Mouse (Mus musculus) CH12.LX (cell line): Measurements from ENCODE around the gene Tmem38b. TPM values are rescaled to one million over a fixed set of nuclear protein-coding genes. Genes with fewer than 3 reads are reported as not detected.
A peak's percentile ranks its signal among the peaks of the same experiment; 100 is the strongest.

Experiments
- DNase-seq: peaks from one replicate; pipeline ENCODE4 v3.0.0-alpha.2; 2013; ENCODE audit errors: extremely low read depth
- H3K27ac ChIP-seq: 2 replicates; pipeline ENCODE4 v1.5.1; 2012; ENCODE audit warnings: low read depth, mild to moderate bottlenecking, control low read depth, moderate library complexity; ENCODE audit not compliant: insufficient read depth
- H3K27me3 ChIP-seq: replicated peaks from 2 replicates; pipeline ENCODE3; 2012; ENCODE audit warnings: inconsistent platforms
- H3K36me3 ChIP-seq, 2 experiments: replicated peaks in 1 of 2; 2 replicates each; pipeline versions ENCODE3 to v1.6.1; 2012; ENCODE audit warnings: inconsistent platforms in 1 of 2, low read length in 1 of 2, mild to moderate bottlenecking in 1 of 2, mixed read lengths in 1 of 2, moderate library complexity in 1 of 2; ENCODE audit not compliant: control insufficient read depth in 1 of 2, insufficient read depth in 1 of 2
- H3K4me1 ChIP-seq, 2 experiments: 2 replicates each; pipeline ENCODE4 v1.6.1; 2012; ENCODE audit warnings: inconsistent platforms in 1 of 2, moderate library complexity in 1 of 2; ENCODE audit not compliant: insufficient read depth in 2 of 2, control insufficient read depth in 1 of 2
- H3K4me2 ChIP-seq: 2 replicates; pipeline ENCODE4 v1.6.1; 2012; ENCODE audit warnings: low read depth, mild to moderate bottlenecking, control low read depth; ENCODE audit not compliant: poor library complexity, insufficient read depth, severe bottlenecking
- H3K4me3 ChIP-seq, 3 experiments: fragments of 150-350 bp in 1 of 3; sonication (generic) in 1 of 3; replicated peaks in 1 of 3; 2 replicates each; pipeline versions ENCODE3 to v1.5.1; 2011 to 2012; ENCODE audit warnings: low read depth in 2 of 3, low read length in 2 of 3, mild to moderate bottlenecking in 2 of 3, moderate library complexity in 2 of 3, control low read depth in 1 of 3, improper control_type of control experiment in 1 of 3, inconsistent platforms in 1 of 3, mixed read lengths in 1 of 3; ENCODE audit not compliant: poor library complexity in 1 of 3
- H3K79me2 ChIP-seq: replicated peaks from 2 replicates; pipeline ENCODE4 v1.6.1; 2012; ENCODE audit warnings: mild to moderate bottlenecking, moderate library complexity; ENCODE audit not compliant: control insufficient read depth, poor library complexity, insufficient read depth, severe bottlenecking; ENCODE audit errors: extremely low read depth
- H3K9ac ChIP-seq: 2 replicates; pipeline ENCODE4 v1.6.1; 2012; ENCODE audit warnings: low read depth, mild to moderate bottlenecking, control low read depth, moderate library complexity; ENCODE audit not compliant: insufficient read depth
- H3K9me3 ChIP-seq: replicated peaks from 2 replicates; pipeline ENCODE3; 2012; ENCODE audit warnings: low read length, inconsistent platforms, mixed read lengths
- CHD1 ChIP-seq: IDR thresholded peaks from 2 replicates; pipeline ENCODE4 v1.6.1; 2012; ENCODE audit warnings: low read depth, low read length, improper control_type of control experiment, inconsistent platforms
- CTCF ChIP-seq, 2 experiments: IDR thresholded peaks in 1 of 2; conservative IDR thresholded peaks in 1 of 2; 2 replicates each; pipeline ENCODE4 v1.5.1; 2011 to 2012; ENCODE audit warnings: low read depth in 2 of 2, low read length in 2 of 2, improper control_type of control experiment in 1 of 2, inconsistent platforms in 1 of 2, mild to moderate bottlenecking in 1 of 2, moderate library complexity in 1 of 2
- ETS1 ChIP-seq: conservative IDR thresholded peaks from 2 replicates; pipeline ENCODE4 v1.6.1; 2012; ENCODE audit warnings: low read depth, mild to moderate bottlenecking, inconsistent platforms, low read length, improper control_type of control experiment, moderate library complexity
- JUN ChIP-seq: IDR thresholded peaks from 2 replicates; pipeline ENCODE4 v1.6.1; 2011; ENCODE audit warnings: low read depth, mild to moderate bottlenecking, low read length, improper control_type of control experiment, moderate library complexity; ENCODE audit not compliant: insufficient read depth
- KAT2A ChIP-seq: IDR thresholded peaks from 2 replicates; pipeline ENCODE4 v1.6.1; 2012; ENCODE audit warnings: low read length, improper control_type of control experiment, inconsistent platforms; ENCODE audit not compliant: insufficient replicate concordance
- MAX ChIP-seq: IDR thresholded peaks from 2 replicates; pipeline ENCODE4 v1.6.1; 2011; ENCODE audit warnings: low read length, improper control_type of control experiment
- MEF2A ChIP-seq: IDR thresholded peaks from 2 replicates; pipeline ENCODE4 v1.6.1; 2014; ENCODE audit warnings: low read depth, mild to moderate bottlenecking, inconsistent platforms, low read length, improper control_type of control experiment, borderline replicate concordance
- RAD21 ChIP-seq: IDR thresholded peaks from 2 replicates; pipeline ENCODE4 v1.6.1; 2011; ENCODE audit warnings: low read depth, mild to moderate bottlenecking, low read length, improper control_type of control experiment, moderate library complexity
- SIN3A ChIP-seq: IDR thresholded peaks from 2 replicates; pipeline ENCODE4 v1.6.1; 2012; ENCODE audit warnings: low read length, improper control_type of control experiment, inconsistent platforms
- TBP ChIP-seq: conservative IDR thresholded peaks from 2 replicates; pipeline ENCODE4 v1.6.1; 2011; ENCODE audit warnings: low read depth, low read length, improper control_type of control experiment
- USF2 ChIP-seq: conservative IDR thresholded peaks from 2 replicates; pipeline ENCODE4 v1.6.1; 2011; ENCODE audit warnings: low read depth, low read length, improper control_type of control experiment
- ZC3H11A ChIP-seq: IDR thresholded peaks from 2 replicates; pipeline ENCODE4 v1.6.1; 2012; ENCODE audit warnings: low read depth, mild to moderate bottlenecking, inconsistent platforms, low read length, improper control_type of control experiment
- ZNF384 ChIP-seq: IDR thresholded peaks from 2 replicates; pipeline ENCODE4 v1.6.1; 2012; ENCODE audit warnings: low read depth, low read length, improper control_type of control experiment, inconsistent platforms
- dilution Hi-C: fragments of 300-500 bp; cut with MboI; formaldehyde crosslinking; loops from 2 replicates; pipeline ENCODE4 v1.14.3; 2020; ENCODE audit warnings: low sequenced_read_pairs; ENCODE audit not compliant: extremely low pct_unique_long_range_greater_than_20kb, extremely low pct_ligation_motif_present
- in situ Hi-C: fragments of 300-500 bp; cut with MboI; formaldehyde crosslinking; loops from 3 replicates; pipeline ENCODE4 v1.14.3; 2019; ENCODE audit warnings: low sequenced_read_pairs, low pct_ligation_motif_present, low pct_unique_long_range_greater_than_20kb, mixed read lengths
- polyA plus RNA-seq: library from polyadenylated mRNA; unstranded; fragments of >175 nt; gene quantifications from 2 replicates; pipeline ENCODE4 v1.2.1, GENCODE M21; 2012; ENCODE audit warnings: low read depth; ENCODE audit not compliant: insufficient read length
- total RNA-seq, 2 experiments: library from RNA; depleted of rRNA; stranded (reverse); fragments of 300-350 nt in 1 of 2; fragments of >200 nt in 1 of 2; gene quantifications; 2 replicates each; pipeline ENCODE4 v1.2.3; 2012 to 2014

Tmem38b gene
- total and polyA plus RNA-seq, 3 experiments, result 5.9 to 10.8 (median 10.5) TPM

- Histone ChIP-seq H3K4me2 (no peak overlapping the region), H3K36me3 (peaks cover 0 to 5% of the 10 kb centered on the region in 2 experiments), H3K79me2 (no peaks in the 10 kb centered on the region), H3K27ac (no peak overlapping the region), H3K9me3 (no peaks in the 10 kb centered on the region), H3K4me1 (peaks cover 0 to 11% of the 10 kb centered on the region in 2 experiments; a peak in 1 of 4 replicates), H3K4me3 (no peak overlapping the region), H3K27me3 (no peaks in the 10 kb centered on the region), H3K9ac (no peak overlapping the region)
- DNase-seq, result no peak
- TF ChIP-seq TBP, result no peak
- no peak for TF ChIP-seq USF2
- no peak for TF ChIP-seq MAX
- no peak for TF ChIP-seq CTCF (conservative IDR thresholded peaks at IDR 0.05 in 1 of 2, IDR thresholded peaks at IDR 0.05 in 1 of 2; ENCODE audit: low read depth in 2 of 2, low read length in 2 of 2)
- TF ChIP-seq ZC3H11A, result no peak
- TF ChIP-seq CHD1, result no peak
- TF ChIP-seq JUN, result no peak
- no peak for TF ChIP-seq ETS1
- in situ Hi-C loops, result loop anchor here (25.0 kb wide), 1 partner anchor 238 kb away; no protein-coding TSS in a partner anchor
- dilution Hi-C loops, result no loop called here
Measured at GRCm38 (mm10) chr4:53824831-53825230, 1.0 kb upstream of the Tmem38b start.

- H3K4me1 ChIP-seq, result peaks cover 0 to 15% of the 10 kb centered on the region in 2 experiments; a peak in 1 of 4 replicates
- dilution Hi-C loops (no loop called here), in situ Hi-C loops (loop anchor here (25.0 kb wide), 1 partner anchor 239 kb away; no protein-coding TSS in a partner anchor)
- H3K79me2 ChIP-seq, result no peaks in the 10 kb centered on the region
- peak overlapping the region; percentile 51 for H3K9ac ChIP-seq
- H3K9me3 ChIP-seq, result no peaks in the 10 kb centered on the region
- TF ChIP-seq RAD21, result no peak
- TF ChIP-seq JUN, result no peak
- TF ChIP-seq ZNF384, result no peak
- TF ChIP-seq SIN3A, result no peak
- no peak for TF ChIP-seq MEF2A
- no peak for TF ChIP-seq KAT2A
- H3K4me3 ChIP-seq, result peak overlapping the region; percentile 76 to 98 (median 91)
- H3K36me3 ChIP-seq, result peaks cover 0 to 7% of the 10 kb centered on the region in 2 experiments
- DNase-seq, result peak; percentile 24
- no peaks in the 10 kb centered on the region for H3K27me3 ChIP-seq
- no peak overlapping the region for H3K27ac ChIP-seq
- peak overlapping the region; percentile 81 for H3K4me2 ChIP-seq
Measured at GRCm38 (mm10) chr4:53826641-53827248, 900 bp downstream of the Tmem38b start.
